Mouse (Mus musculus): ENCODE data around the gene Plekha5. TPM values are rescaled to one million over a fixed set of nuclear protein-coding genes. Genes with fewer than 3 reads are reported as not detected.
A peak's percentile ranks its signal among the peaks of the same experiment; 100 is the strongest.

Plekha5 gene
- total and polyA plus RNA-seq, 2 experiments from 2014 or later, result 29.3 to 37.8 TPM

- H3K27ac ChIP-seq, result peak within 1 kb of the TSS; percentile 95
- no peak for DNase-seq (ENCODE audit: low spot score)
- TF ChIP-seq CTCF (IDR thresholded peaks at IDR 0.05; ENCODE audit: low read depth), result no peak
- H3K36me3 ChIP-seq (ENCODE audit: insufficient read depth, low read length), result no peaks in the 10 kb centered on the region
- no peak for ATAC-seq
- H3K4me2 ChIP-seq (ENCODE audit: low read depth, low read length), result peak within 1 kb of the TSS; percentile 73
- H3K27me3 ChIP-seq (ENCODE audit: insufficient read depth, low read length), result no peaks in the 10 kb centered on the region
- H3K9ac ChIP-seq (replicated peaks; ENCODE audit: low read length), result peak within 1 kb of the TSS; percentile 95
- H3K4me1 ChIP-seq (ENCODE audit: insufficient read depth, low read length), result peaks cover 13% of the 10 kb centered on the region
- peak within 1 kb of the TSS; percentile 91 for H3K4me3 ChIP-seq (ENCODE audit: low read length)
- 48% methylated on average over 30 of the region's 30 CpGs for WGBS
- H3K9me3 ChIP-seq (ENCODE audit: low read length), result no peaks in the 10 kb centered on the region
These were observed 198.8 kb downstream of the Plekha5 start, which contains the start of gene Aebp2 for GRCm38 (mm10) chr6:140622391-140623225. Gene Aebp2 (plus strand): TSS chr6:140622663.

- no peaks in the 10 kb centered on the region for H3K9me3 ChIP-seq (ENCODE audit: low read length)
- no peak for TF ChIP-seq CTCF (IDR thresholded peaks at IDR 0.05; ENCODE audit: low read depth)
- peak overlapping the region; percentile 95 for H3K9ac ChIP-seq (replicated peaks; ENCODE audit: low read length)
- no peaks in the 10 kb centered on the region for H3K27me3 ChIP-seq (ENCODE audit: insufficient read depth, low read length)
- peak overlapping the region; percentile 91 for H3K4me3 ChIP-seq (ENCODE audit: low read length)
- no peaks in the 10 kb centered on the region for H3K36me3 ChIP-seq (ENCODE audit: insufficient read depth, low read length)
- ATAC-seq (peak; percentile 93), DNase-seq (ENCODE audit: low spot score) (peak; percentile 97)
- 2% methylated on average over 86 of the region's 117 CpGs for WGBS
- H3K27ac ChIP-seq, result peak overlapping the region; percentile 95
- peak overlapping the region; percentile 73 for H3K4me2 ChIP-seq (ENCODE audit: low read depth, low read length)
- peaks cover 13% of the 10 kb centered on the region for H3K4me1 ChIP-seq (ENCODE audit: insufficient read depth, low read length)
These were observed 199.6 kb downstream of the Plekha5 start for GRCm38 (mm10) chr6:140623226-140624095.

GRCm38 (mm10) chr6:140624096-140625051 lies 200.5 kb downstream of the Plekha5 start:
- under 1% methylated on average over 55 of the region's 80 CpGs for WGBS
- DNase-seq (ENCODE audit: low spot score) (peak; percentile 60), ATAC-seq (peak; percentile 41)
- no peaks in the 10 kb centered on the region for H3K9me3 ChIP-seq (ENCODE audit: low read length)
- H3K36me3 ChIP-seq (ENCODE audit: insufficient read depth, low read length), result no peaks in the 10 kb centered on the region
- H3K4me2 ChIP-seq (ENCODE audit: low read depth, low read length), result peak overlapping the region; percentile 73
- H3K27ac ChIP-seq, result peak overlapping the region; percentile 95
- H3K4me1 ChIP-seq (ENCODE audit: insufficient read depth, low read length), result peaks cover 13% of the 10 kb centered on the region
- no peaks in the 10 kb centered on the region for H3K27me3 ChIP-seq (ENCODE audit: insufficient read depth, low read length)
- no peak for TF ChIP-seq CTCF (IDR thresholded peaks at IDR 0.05; ENCODE audit: low read depth)
- H3K9ac ChIP-seq (replicated peaks; ENCODE audit: low read length), result peak overlapping the region; percentile 95
- H3K4me3 ChIP-seq (ENCODE audit: low read length), result peak overlapping the region; percentile 91

- no peak for DNase-seq (ENCODE audit: low spot score)
- peaks cover 15% of the 10 kb centered on the region for H3K4me1 ChIP-seq (ENCODE audit: insufficient read depth, low read length)
These were observed 205.5 kb downstream of the Plekha5 start for GRCm38 (mm10) chr6:140629176-140629859.

GRCm38 (mm10) chr6:140630306-140630705 lies 206.5 kb downstream of the Plekha5 start:
- no peak for ATAC-seq

More at GRCm38 (mm10) chr6:140629176-140629859, 205.5 kb downstream of the Plekha5 start:
- H3K27ac ChIP-seq, result no peak overlapping the region
- no peak for TF ChIP-seq CTCF (IDR thresholded peaks at IDR 0.05; ENCODE audit: low read depth)
- no peaks in the 10 kb centered on the region for H3K9me3 ChIP-seq (ENCODE audit: low read length)
- H3K4me3 ChIP-seq (ENCODE audit: low read length), result no peak overlapping the region
- no peaks in the 10 kb centered on the region for H3K27me3 ChIP-seq (ENCODE audit: insufficient read depth, low read length)
- no peak for ATAC-seq
- no peak overlapping the region for H3K4me2 ChIP-seq (ENCODE audit: low read depth, low read length)
- WGBS, result 81% methylated on average over 4 of the region's 4 CpGs
- no peak overlapping the region for H3K9ac ChIP-seq (replicated peaks; ENCODE audit: low read length)
- no peaks in the 10 kb centered on the region for H3K36me3 ChIP-seq (ENCODE audit: insufficient read depth, low read length)

More at GRCm38 (mm10) chr6:140630306-140630705, 206.5 kb downstream of the Plekha5 start:
- DNase-seq (ENCODE audit: low spot score), result no peak
- Histone ChIP-seq H3K27me3 (ENCODE audit: insufficient read depth, low read length) (no peaks in the 10 kb centered on the region), H3K36me3 (ENCODE audit: insufficient read depth, low read length) (no peaks in the 10 kb centered on the region), H3K4me3 (ENCODE audit: low read length) (no peak overlapping the region), H3K4me1 (ENCODE audit: insufficient read depth, low read length) (peaks cover 15% of the 10 kb centered on the region), H3K9ac (replicated peaks; ENCODE audit: low read length) (no peak overlapping the region), H3K9me3 (ENCODE audit: low read length) (no peaks in the 10 kb centered on the region), H3K27ac (no peak overlapping the region), H3K4me2 (ENCODE audit: low read depth, low read length) (no peak overlapping the region)
- no peak for TF ChIP-seq CTCF (IDR thresholded peaks at IDR 0.05; ENCODE audit: low read depth)
- WGBS, result 55% methylated on average over 4 of the region's 4 CpGs

Measured in hindbrain, postnatal 0 days (tissue).